Mouse (Mus musculus): ENCODE data around the gene Sinhcaf. TPM values are rescaled to one million over a fixed set of nuclear protein-coding genes. Genes with fewer than 3 reads are reported as not detected.

Gene Sinhcaf
- polyA plus RNA-seq, 1 experiment from 2014 or later = 31.2 TPM

DNA sequence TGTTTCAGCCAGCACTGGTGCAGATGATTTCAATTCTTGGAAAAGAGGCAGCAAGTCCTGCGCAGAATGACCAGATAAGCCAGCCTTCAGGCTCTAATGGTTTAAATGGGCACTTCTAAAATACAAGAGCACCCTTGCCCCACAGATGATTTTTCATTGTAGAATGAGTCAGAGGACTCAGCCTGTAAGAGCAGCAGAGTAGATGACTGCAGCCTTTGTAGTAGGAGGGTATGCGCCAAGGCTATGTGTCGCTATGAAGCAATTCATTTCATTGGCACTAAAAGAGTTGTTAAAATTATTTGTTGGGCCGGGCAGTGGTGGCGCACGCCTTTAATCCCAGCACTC, 49.8 kb downstream of the Sinhcaf start:
- no peaks in the 10 kb centered on the region for H3K36me3 ChIP-seq (ENCODE audit: control insufficient read depth, insufficient read depth, low read length)
- ATAC-seq = peak; percentile 44; the same call in 1 of the 2 replicates
- peak overlapping the region; percentile 83 for H3K9ac ChIP-seq (ENCODE audit: low read depth, low read length)
- H3K9me3 ChIP-seq (ENCODE audit: control insufficient read depth, low read length) = no peaks in the 10 kb centered on the region
- 41% methylated on average over 6 of the region's 6 CpGs for WGBS
- H3K27me3 ChIP-seq (replicated peaks; ENCODE audit: control insufficient read depth, insufficient read depth, low read length) = no peaks in the 10 kb centered on the region
- peak overlapping the region; percentile 63 for H3K4me2 ChIP-seq (ENCODE audit: low read length)
- H3K4me3 ChIP-seq (ENCODE audit: low read length) = peak overlapping the region; percentile 78
- peak overlapping the region; percentile 96 for H3K27ac ChIP-seq (ENCODE audit: low read depth, low read length)
- peaks cover 6% of the 10 kb centered on the region for H3K4me1 ChIP-seq (ENCODE audit: control insufficient read depth, insufficient read depth, low read depth, low read length)

- H3K4me1 ChIP-seq (ENCODE audit: control insufficient read depth, insufficient read depth, low read depth, low read length) = peaks cover 6% of the 10 kb centered on the region
- no peaks in the 10 kb centered on the region for H3K9me3 ChIP-seq (ENCODE audit: control insufficient read depth, low read length)
- H3K27me3 ChIP-seq (replicated peaks; ENCODE audit: control insufficient read depth, insufficient read depth, low read length) = no peaks in the 10 kb centered on the region
- no peaks in the 10 kb centered on the region for H3K36me3 ChIP-seq (ENCODE audit: control insufficient read depth, insufficient read depth, low read length)
- H3K4me3 ChIP-seq (ENCODE audit: low read length) = peak within 1 kb of the TSS; percentile 78
- peak within 1 kb of the TSS; percentile 96 for H3K27ac ChIP-seq (ENCODE audit: low read depth, low read length)
- H3K9ac ChIP-seq (ENCODE audit: low read depth, low read length) = peak within 1 kb of the TSS; percentile 83
- ATAC-seq = peak; percentile 99
- H3K4me2 ChIP-seq (ENCODE audit: low read length) = peak within 1 kb of the TSS; percentile 63
- under 1% methylated on average over 56 of the region's 65 CpGs for WGBS
Observed at GRCm38 (mm10) chr6:148895773-148896506, 50.3 kb downstream of the Sinhcaf start, which contains the start of gene Caprin2. Gene Caprin2, minus strand, starts transcription at chr6:148896237.

DNA sequence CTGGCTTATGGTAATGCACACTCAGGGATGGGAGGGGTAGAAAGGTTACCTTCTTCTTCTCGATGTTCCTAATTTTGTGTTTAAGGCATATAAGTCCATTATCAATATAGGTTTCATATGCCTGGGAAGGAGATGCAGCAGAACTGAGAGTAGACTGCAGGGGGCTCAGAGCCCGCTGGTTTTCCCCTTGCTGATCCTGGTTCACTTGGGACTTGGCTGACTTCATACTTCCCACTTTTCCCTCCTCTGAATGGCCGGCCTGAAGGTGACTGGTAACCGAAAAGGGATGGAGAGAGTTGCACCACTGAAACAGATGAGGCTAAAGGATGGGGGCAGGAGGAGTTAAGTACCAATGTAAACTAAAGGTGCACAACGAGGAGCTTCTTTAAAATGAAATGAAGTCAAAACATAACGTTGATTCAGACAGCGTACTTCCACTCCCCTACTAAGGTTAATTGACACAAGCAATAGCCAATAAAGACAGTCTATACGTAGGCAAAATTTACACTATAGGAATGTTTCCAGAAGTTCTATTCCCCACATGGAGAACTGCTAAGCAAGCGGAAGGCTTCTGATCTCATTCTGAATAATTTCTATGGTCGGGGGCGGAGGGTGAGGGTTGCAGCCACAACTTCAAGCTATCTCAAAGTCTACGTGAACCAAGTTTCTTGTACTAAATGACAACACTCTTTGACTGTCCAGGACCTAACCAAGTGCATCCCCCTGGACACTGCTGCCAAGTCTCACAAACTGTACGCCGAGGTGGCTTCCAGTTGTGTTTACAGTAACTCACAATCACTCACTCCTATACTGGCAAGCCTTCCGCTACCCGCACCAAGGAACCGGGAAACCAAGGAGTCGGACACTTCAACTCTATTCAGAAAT, 51.1 kb downstream of the Sinhcaf start:
- Histone ChIP-seq H3K27me3 (replicated peaks; ENCODE audit: control insufficient read depth, insufficient read depth, low read length) (no peaks in the 10 kb centered on the region), H3K9me3 (ENCODE audit: control insufficient read depth, low read length) (no peaks in the 10 kb centered on the region), H3K9ac (ENCODE audit: low read depth, low read length) (peak overlapping the region; percentile 83), H3K4me1 (ENCODE audit: control insufficient read depth, insufficient read depth, low read depth, low read length) (peaks cover 6% of the 10 kb centered on the region), H3K4me2 (ENCODE audit: low read length) (peak overlapping the region; percentile 63), H3K27ac (ENCODE audit: low read depth, low read length) (peak overlapping the region; percentile 75; the same call in 1 of the 2 replicates), H3K36me3 (ENCODE audit: control insufficient read depth, insufficient read depth, low read length) (no peaks in the 10 kb centered on the region), H3K4me3 (ENCODE audit: low read length) (peak overlapping the region; percentile 78)
- WGBS = 14% methylated on average over 18 of the region's 18 CpGs
- no peak for ATAC-seq

- no peaks in the 10 kb centered on the region for H3K36me3 ChIP-seq (ENCODE audit: control insufficient read depth, insufficient read depth, low read length)
- no peaks in the 10 kb centered on the region for H3K9me3 ChIP-seq (ENCODE audit: control insufficient read depth, low read length)
- 97% methylated on average over 1 of the region's 1 CpGs for whole genome bisulfite sequencing
- no peaks in the 10 kb centered on the region for H3K27me3 ChIP-seq (replicated peaks; ENCODE audit: control insufficient read depth, insufficient read depth, low read length)
- no peaks in the 10 kb centered on the region for H3K4me1 ChIP-seq (ENCODE audit: control insufficient read depth, insufficient read depth, low read depth, low read length)
- no peak for ATAC-seq
- no peak overlapping the region for H3K9ac ChIP-seq (ENCODE audit: low read depth, low read length)
- no peak overlapping the region for H3K4me2 ChIP-seq (ENCODE audit: low read length)
- no peak overlapping the region for H3K4me3 ChIP-seq (ENCODE audit: low read length)
- no peak overlapping the region for H3K27ac ChIP-seq (ENCODE audit: low read depth, low read length)
Observed at GRCm38 (mm10) chr6:148873911-148874310, 72.4 kb downstream of the Sinhcaf start.

Other genes with a start within 250 kb of the Sinhcaf start
- gene Ipo8, start 115.0 kb downstream of the Sinhcaf start, polyA plus RNA-seq (2015; fragmentation: Nextera tagmentation; extraction: Ambion mirVana) = 14.3 and 15.2 TPM in 2 replicates
- 9.6 and 10.3 TPM in 2 replicates for gene Caprin2, start 50.2 kb downstream of the Sinhcaf start, polyA plus RNA-seq (2015; fragmentation: Nextera tagmentation; extraction: Ambion mirVana)
- 10.9 and 11.0 TPM in 2 replicates for gene Dennd5b, start 155.2 kb upstream of the Sinhcaf start, polyA plus RNA-seq (2015; fragmentation: Nextera tagmentation; extraction: Ambion mirVana)
- not detected in 2 replicates for gene Gm10203, start 183.7 kb upstream of the Sinhcaf start, polyA plus RNA-seq (2015; fragmentation: Nextera tagmentation; extraction: Ambion mirVana)
- gene Etfbkmt, start 193.4 kb upstream of the Sinhcaf start, polyA plus RNA-seq (2015; fragmentation: Nextera tagmentation; extraction: Ambion mirVana) = 7.6 and 8.0 TPM in 2 replicates
- gene Amn1, start 242.2 kb upstream of the Sinhcaf start, polyA plus RNA-seq (2015; fragmentation: Nextera tagmentation; extraction: Ambion mirVana) = 89.8 and 93.6 TPM in 2 replicates